Mouse (Mus musculus): Measurements from ENCODE around the gene Slc1a3. TPM values are rescaled to one million over a fixed set of nuclear protein-coding genes. Genes with fewer than 3 reads are reported as not detected.

The Slc1a3 gene
- polyA plus RNA-seq, 1 experiment = 0.02 TPM

GRCm38 (mm10) chr15:8625370-8625769, 85.2 kb downstream of the Slc1a3 start:
- peaks cover 21% of the 10 kb centered on the region for H3K27me3 ChIP-seq (replicated peaks)
- no peak for TF ChIP-seq FLI1 (IDR thresholded peaks at IDR 0.05; ENCODE audit: low read length)
- no peak for TF ChIP-seq GATA1 (IDR thresholded peaks at IDR 0.05; ENCODE audit: borderline replicate concordance, low read length)
- H3K4me3 ChIP-seq (replicated peaks) = peak overlapping the region; percentile 83
- peaks cover 38% of the 10 kb centered on the region for H3K4me1 ChIP-seq
- no peaks in the 10 kb centered on the region for H3K36me3 ChIP-seq (replicated peaks; ENCODE audit: low read length)
- no peaks in the 10 kb centered on the region for H3K9me3 ChIP-seq

DNA sequence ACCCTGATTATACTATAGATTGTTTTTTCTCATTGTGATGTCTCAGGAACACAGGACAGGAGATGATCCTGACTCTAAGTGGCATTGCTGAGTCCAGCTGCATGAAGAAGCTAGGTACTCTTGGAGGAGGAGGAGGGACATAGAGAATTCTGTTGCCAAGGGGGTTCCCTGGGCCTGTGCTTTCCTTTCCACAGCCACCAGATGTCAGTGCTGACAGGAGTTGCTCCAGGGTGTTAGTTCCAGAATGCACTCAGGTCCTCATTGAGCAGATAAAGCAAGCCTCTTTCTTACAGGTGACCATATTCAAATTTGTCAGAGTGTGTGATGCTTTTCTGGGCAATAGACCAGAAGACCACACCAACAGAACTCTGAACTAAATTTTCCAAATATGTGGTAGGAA, 86.7 kb downstream of the Slc1a3 start:
- TF ChIP-seq GATA1 (IDR thresholded peaks at IDR 0.05; ENCODE audit: borderline replicate concordance, low read length) = no peak
- no peak for TF ChIP-seq FLI1 (IDR thresholded peaks at IDR 0.05; ENCODE audit: low read length)
- no peak overlapping the region for H3K4me3 ChIP-seq (replicated peaks)
- H3K27me3 ChIP-seq (replicated peaks) = peaks cover 8% of the 10 kb centered on the region
- H3K9me3 ChIP-seq = no peaks in the 10 kb centered on the region
- H3K4me1 ChIP-seq = peaks cover 29% of the 10 kb centered on the region
- H3K36me3 ChIP-seq (replicated peaks; ENCODE audit: low read length) = no peaks in the 10 kb centered on the region

GRCm38 (mm10) chr15:8619479-8620026, 91.0 kb downstream of the Slc1a3 start:
- peaks cover 9% of the 10 kb centered on the region for H3K27me3 ChIP-seq (replicated peaks)
- no peak overlapping the region for H3K4me3 ChIP-seq (replicated peaks)
- no peaks in the 10 kb centered on the region for H3K36me3 ChIP-seq (replicated peaks; ENCODE audit: low read length)
- no peak for TF ChIP-seq FLI1 (IDR thresholded peaks at IDR 0.05; ENCODE audit: low read length)
- TF ChIP-seq GATA1 (IDR thresholded peaks at IDR 0.05; ENCODE audit: borderline replicate concordance, low read length) = no peak
- no peaks in the 10 kb centered on the region for H3K4me1 ChIP-seq
- no peaks in the 10 kb centered on the region for H3K9me3 ChIP-seq

GRCm38 (mm10) chr15:8616290-8616689, 94.3 kb downstream of the Slc1a3 start:
- Histone ChIP-seq H3K4me1 (no peaks in the 10 kb centered on the region), H3K36me3 (replicated peaks; ENCODE audit: low read length) (no peaks in the 10 kb centered on the region), H3K27me3 (replicated peaks) (peaks cover 10% of the 10 kb centered on the region), H3K9me3 (no peaks in the 10 kb centered on the region), H3K4me3 (replicated peaks) (no peak overlapping the region)
- TF ChIP-seq FLI1 (IDR thresholded peaks at IDR 0.05; ENCODE audit: low read length) (no peak), GATA1 (IDR thresholded peaks at IDR 0.05; ENCODE audit: borderline replicate concordance, low read length) (no peak)

GRCm38 (mm10) chr15:8615511-8616224, 94.9 kb downstream of the Slc1a3 start:
- Histone ChIP-seq H3K4me1 (no peaks in the 10 kb centered on the region), H3K4me3 (replicated peaks) (no peak overlapping the region), H3K27me3 (replicated peaks) (peaks cover 10% of the 10 kb centered on the region), H3K36me3 (replicated peaks; ENCODE audit: low read length) (no peaks in the 10 kb centered on the region), H3K9me3 (no peaks in the 10 kb centered on the region)
- TF ChIP-seq GATA1 (IDR thresholded peaks at IDR 0.05; ENCODE audit: borderline replicate concordance, low read length) (no peak), FLI1 (IDR thresholded peaks at IDR 0.05; ENCODE audit: low read length) (no peak)

DNA sequence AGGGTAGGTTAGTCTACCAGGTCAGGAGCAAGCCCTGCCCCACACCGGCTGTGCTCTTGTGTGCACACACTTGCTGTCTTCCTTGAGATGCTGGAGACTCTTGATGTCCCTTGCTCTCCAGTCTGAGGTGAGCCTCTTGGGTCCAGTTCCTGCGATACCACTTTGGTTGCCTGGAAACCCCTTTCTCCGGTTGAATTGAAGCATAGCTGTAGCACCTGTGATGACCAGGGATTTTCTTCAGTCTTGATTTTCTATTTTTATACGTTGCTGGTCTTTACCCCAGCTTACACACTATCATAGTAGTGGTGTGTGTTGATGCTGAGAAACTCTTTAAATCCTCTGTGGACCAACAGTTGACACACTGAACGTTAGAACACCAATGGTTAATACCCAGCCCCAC, 95.9 kb downstream of the Slc1a3 start:
- H3K4me1 ChIP-seq = no peaks in the 10 kb centered on the region
- peaks cover 10% of the 10 kb centered on the region for H3K27me3 ChIP-seq (replicated peaks)
- H3K36me3 ChIP-seq (replicated peaks; ENCODE audit: low read length) = no peaks in the 10 kb centered on the region
- TF ChIP-seq GATA1 (IDR thresholded peaks at IDR 0.05; ENCODE audit: borderline replicate concordance, low read length) (no peak), FLI1 (IDR thresholded peaks at IDR 0.05; ENCODE audit: low read length) (no peak)
- no peaks in the 10 kb centered on the region for H3K9me3 ChIP-seq
- H3K4me3 ChIP-seq (replicated peaks) = no peak overlapping the region

DNA sequence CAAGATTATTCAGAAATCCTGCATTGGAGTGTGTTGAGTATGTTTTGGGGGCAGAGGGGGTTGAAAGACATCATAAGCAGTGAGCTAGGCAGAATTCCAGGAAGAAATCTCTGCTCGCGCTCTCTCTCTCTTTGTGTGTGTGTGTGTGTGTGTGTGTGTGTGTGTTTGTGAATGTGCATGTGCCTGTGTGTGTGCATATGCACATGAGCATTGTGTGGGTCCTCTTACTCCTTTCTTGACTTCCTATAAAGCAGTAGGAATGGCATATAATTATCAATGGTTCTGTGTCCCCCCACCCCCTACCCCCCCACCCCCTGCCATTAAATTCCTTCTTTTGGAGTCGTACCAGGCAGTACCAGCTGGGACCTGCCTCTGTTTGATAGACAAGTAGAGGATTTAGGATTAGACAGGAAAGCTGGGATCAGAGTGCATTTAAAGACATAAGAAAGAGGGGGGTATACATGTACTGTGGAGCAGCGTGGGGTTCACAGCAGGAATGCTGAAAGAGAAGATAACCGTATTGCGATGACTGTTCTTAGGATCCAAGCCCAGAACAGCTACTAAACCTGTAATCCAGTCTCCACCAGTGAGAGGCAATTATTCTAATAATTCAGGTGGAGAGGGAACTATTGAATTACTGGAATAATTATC, 104.9 kb downstream of the Slc1a3 start:
- Histone ChIP-seq H3K4me3 (replicated peaks) (no peak overlapping the region), H3K9me3 (no peaks in the 10 kb centered on the region), H3K4me1 (no peaks in the 10 kb centered on the region), H3K36me3 (replicated peaks; ENCODE audit: low read length) (no peaks in the 10 kb centered on the region), H3K27me3 (replicated peaks) (no peaks in the 10 kb centered on the region)
- TF ChIP-seq FLI1 (IDR thresholded peaks at IDR 0.05; ENCODE audit: low read length) (no peak), GATA1 (IDR thresholded peaks at IDR 0.05; ENCODE audit: borderline replicate concordance, low read length) (no peak)

GRCm38 (mm10) chr15:8602362-8602761, 108.2 kb downstream of the Slc1a3 start:
- Histone ChIP-seq H3K4me3 (replicated peaks) (no peak overlapping the region), H3K27me3 (replicated peaks) (no peaks in the 10 kb centered on the region), H3K9me3 (no peaks in the 10 kb centered on the region), H3K4me1 (no peaks in the 10 kb centered on the region), H3K36me3 (replicated peaks; ENCODE audit: low read length) (no peaks in the 10 kb centered on the region)
- TF ChIP-seq GATA1 (IDR thresholded peaks at IDR 0.05; ENCODE audit: borderline replicate concordance, low read length) (no peak), FLI1 (IDR thresholded peaks at IDR 0.05; ENCODE audit: low read length) (no peak)

DNA sequence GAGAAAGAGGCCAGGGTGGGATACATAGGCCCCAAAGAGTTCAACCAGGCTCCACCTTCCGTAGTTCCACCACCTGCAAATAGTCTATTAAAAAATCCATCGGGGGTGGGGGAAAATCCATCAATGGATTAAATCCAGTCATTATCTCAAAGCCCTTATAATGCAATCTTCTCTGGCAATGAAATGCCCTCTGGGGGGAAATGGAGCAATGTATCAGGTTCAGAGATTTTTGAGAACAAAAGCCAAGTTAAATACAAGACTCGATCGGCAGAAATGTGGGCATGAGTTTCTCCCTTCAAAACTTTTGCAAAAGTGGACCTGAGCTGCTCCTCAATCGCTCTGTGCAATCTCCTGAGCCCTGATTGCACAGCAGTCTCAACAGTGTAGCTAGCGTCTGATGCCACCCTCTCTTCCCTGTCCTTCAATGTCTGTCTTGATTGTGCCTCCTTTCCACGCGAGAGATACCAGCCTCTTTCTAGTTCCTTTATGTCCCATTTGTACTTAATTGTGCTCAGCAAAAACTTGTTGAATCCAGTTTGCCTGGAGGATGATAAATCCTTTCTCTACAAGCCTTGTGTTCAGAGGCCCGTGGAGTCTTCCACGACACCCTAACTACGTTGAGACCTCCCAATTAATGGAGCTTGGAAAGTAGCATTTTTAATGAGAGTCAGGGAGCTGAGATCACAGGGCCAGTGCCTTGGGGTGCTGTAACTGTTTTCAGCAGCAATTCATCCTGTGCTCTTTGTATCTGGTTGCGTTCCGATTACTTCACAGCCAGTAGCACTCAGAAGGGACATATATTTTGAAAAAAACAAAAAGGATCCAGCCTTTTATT, 109.0 kb downstream of the Slc1a3 start:
- Histone ChIP-seq H3K36me3 (replicated peaks; ENCODE audit: low read length) (no peaks in the 10 kb centered on the region), H3K4me3 (replicated peaks) (no peak overlapping the region), H3K27me3 (replicated peaks) (no peaks in the 10 kb centered on the region), H3K9me3 (no peaks in the 10 kb centered on the region), H3K4me1 (no peaks in the 10 kb centered on the region)
- TF ChIP-seq FLI1 (IDR thresholded peaks at IDR 0.05; ENCODE audit: low read length) (no peak), GATA1 (IDR thresholded peaks at IDR 0.05; ENCODE audit: borderline replicate concordance, low read length) (no peak)
